ENCODE assay signal across 16 mouse cellular contexts in genomic region chr2:93320267-93320666, GRCm38 (mm10). TPM values are rescaled to one million over a fixed set of nuclear protein-coding genes. Genes with fewer than 3 reads are reported as not detected.
DNase-seq lines count a peak whose midpoint lies in the region; ATAC-seq lines count a peak whose summit lies in the region.
"Had no signal": no experiment of that assay in that cellular context is flagged by ENCODE, and none has a peak within 500 bp of the region (broad histone marks: within the 10 kb centered on the region; RNA-seq: fewer than 3 reads in every experiment).

No protein-coding gene starts in this region.

- peaks cover 45% of the 10 kb centered on the region for H3K36me3 ChIP-seq in forebrain, embryonic 10.5 days (replicated peaks)
- 0 out of 2 replicates have a peak, but pooled peaks cover 4% of the 10 kb centered on the region for H3K36me3 ChIP-seq in forebrain, embryonic 14.5 days (ENCODE audit: control insufficient read depth, insufficient read depth, low read length)
- no peaks in the 10 kb centered on the region for H3K36me3 ChIP-seq in hindbrain, embryonic 11.5 days (ENCODE audit: control insufficient read depth, insufficient read depth, low read length)
- H3K36me3 ChIP-seq in hindbrain, embryonic 14.5 days (replicated peaks; ENCODE audit: control insufficient read depth, insufficient read depth) = no peaks in the 10 kb centered on the region
- H3K36me3 ChIP-seq in limb, embryonic 12.5 days = 0 out of 2 replicates have a peak, but pooled peaks cover 7% of the 10 kb centered on the region
- H3K36me3 ChIP-seq in kidney, embryonic 16.5 days (ENCODE audit: insufficient read depth, low read length) = peaks cover 5% of the 10 kb centered on the region; the same call in 1 of the 2 replicates

- no peak overlapping the region for H3K9ac ChIP-seq in forebrain, embryonic 14.5 days (ENCODE audit: low read length)
- H3K9ac ChIP-seq in hindbrain, embryonic 11.5 days (ENCODE audit: low read depth, low read length) = no peak overlapping the region
- no peak overlapping the region for H3K9ac ChIP-seq in hindbrain, embryonic 14.5 days
- H3K9ac ChIP-seq in limb, embryonic 12.5 days (replicated peaks) = no peak overlapping the region
- H3K9ac ChIP-seq in kidney, embryonic 16.5 days (replicated peaks; ENCODE audit: low read length) = no peak overlapping the region
- H3K9ac ChIP-seq: forebrain, postnatal 0 days; kidney, embryonic 15.5 days had no signal

- 87% methylated on average over 5 of the region's 5 CpGs for whole genome bisulfite sequencing in forebrain, embryonic 10.5 days
- whole genome bisulfite sequencing in forebrain, embryonic 14.5 days = 87% methylated on average over 5 of the region's 5 CpGs
- WGBS in hindbrain, embryonic 11.5 days = 82% methylated on average over 5 of the region's 5 CpGs
- 80% methylated on average over 5 of the region's 5 CpGs for WGBS in hindbrain, embryonic 14.5 days
- WGBS in limb, embryonic 12.5 days = 48% methylated on average over 5 of the region's 5 CpGs
- WGBS in kidney, embryonic 16.5 days = 63% methylated on average over 5 of the region's 5 CpGs

- H3K4me3 ChIP-seq in forebrain, embryonic 10.5 days = no peak overlapping the region
- H3K4me3 ChIP-seq in forebrain, embryonic 14.5 days (ENCODE audit: low read depth, low read length) = no peak overlapping the region
- H3K4me3 ChIP-seq in hindbrain, embryonic 11.5 days (ENCODE audit: low read depth, low read length) = no peak overlapping the region
- no peak overlapping the region for H3K4me3 ChIP-seq in hindbrain, embryonic 14.5 days (replicated peaks; ENCODE audit: low read length)
- no peak overlapping the region for H3K4me3 ChIP-seq in brown adipose tissue, adult 24 weeks (ENCODE audit: insufficient read depth, low read depth, low read length)
- no peak overlapping the region for H3K4me3 ChIP-seq in limb, embryonic 12.5 days (replicated peaks)
- H3K4me3 ChIP-seq in kidney, embryonic 16.5 days (ENCODE audit: low read length) = no peak overlapping the region
- H3K4me3 ChIP-seq: kidney, embryonic 15.5 days had no signal

- ATAC-seq in forebrain, embryonic 14.5 days = no peak
- ATAC-seq in hindbrain, embryonic 11.5 days (ENCODE audit: low FRiP score) = no peak
- ATAC-seq in hindbrain, embryonic 14.5 days (ENCODE audit: low FRiP score) = no peak
- no peak for ATAC-seq in limb, embryonic 12.5 days (ENCODE audit: insufficient number of reproducible peaks, insufficient read depth, low FRiP score, low TSS enrichment, low read depth)
- no peak for ATAC-seq in kidney, embryonic 16.5 days (ENCODE audit: low FRiP score, low TSS enrichment)
- ATAC-seq: CD4-positive, CD25-positive, alpha-beta regulatory T cell, adult 4 months; forebrain, postnatal 0 days; intestine, postnatal 0 days had no signal

- H3K4me2 ChIP-seq in forebrain, embryonic 14.5 days (ENCODE audit: low read length) = no peak overlapping the region
- H3K4me2 ChIP-seq in hindbrain, embryonic 11.5 days (replicated peaks; ENCODE audit: low read depth, low read length) = no peak overlapping the region
- no peak overlapping the region for H3K4me2 ChIP-seq in hindbrain, embryonic 14.5 days (replicated peaks)
- no peak overlapping the region for H3K4me2 ChIP-seq in limb, embryonic 12.5 days
- no peak overlapping the region for H3K4me2 ChIP-seq in kidney, embryonic 16.5 days (replicated peaks; ENCODE audit: low read depth, low read length)
- H3K4me2 ChIP-seq: heart, embryonic 11.5 days; kidney, embryonic 15.5 days had no signal

- H3K27me3 ChIP-seq in forebrain, embryonic 10.5 days (ENCODE audit: poor library complexity, severe bottlenecking) = no peaks in the 10 kb centered on the region
- no peaks in the 10 kb centered on the region for H3K27me3 ChIP-seq in forebrain, embryonic 14.5 days (replicated peaks; ENCODE audit: control insufficient read depth, insufficient read depth, low read length)
- H3K27me3 ChIP-seq in hindbrain, embryonic 11.5 days (ENCODE audit: control insufficient read depth, insufficient read depth, low read length) = no peaks in the 10 kb centered on the region
- no peaks in the 10 kb centered on the region for H3K27me3 ChIP-seq in hindbrain, embryonic 14.5 days (ENCODE audit: control insufficient read depth, insufficient read depth, low read length)
- no peaks in the 10 kb centered on the region for H3K27me3 ChIP-seq in limb, embryonic 12.5 days
- H3K27me3 ChIP-seq in kidney, embryonic 16.5 days (ENCODE audit: insufficient read depth, low read length) = no peaks in the 10 kb centered on the region
- H3K27me3 ChIP-seq: kidney, embryonic 15.5 days had no signal

- H3K9me3 ChIP-seq in forebrain, embryonic 10.5 days = no peaks in the 10 kb centered on the region; the same call in 1 of the 2 replicates
- H3K9me3 ChIP-seq in forebrain, embryonic 14.5 days (replicated peaks; ENCODE audit: control insufficient read depth, low read length) = no peaks in the 10 kb centered on the region
- H3K9me3 ChIP-seq in hindbrain, embryonic 11.5 days (ENCODE audit: control insufficient read depth, low read length) = no peaks in the 10 kb centered on the region
- H3K9me3 ChIP-seq in hindbrain, embryonic 14.5 days (ENCODE audit: control insufficient read depth, low read length) = no peaks in the 10 kb centered on the region
- no peaks in the 10 kb centered on the region for H3K9me3 ChIP-seq in limb, embryonic 12.5 days
- H3K9me3 ChIP-seq in kidney, embryonic 16.5 days (ENCODE audit: low read length) = no peaks in the 10 kb centered on the region
- H3K9me3 ChIP-seq: kidney, embryonic 15.5 days had no signal

- H3K4me1 ChIP-seq in forebrain, embryonic 10.5 days = peaks cover 79% of the 10 kb centered on the region
- peaks cover 7% of the 10 kb centered on the region; the same call in 1 of the 2 replicates for H3K4me1 ChIP-seq in forebrain, embryonic 14.5 days (ENCODE audit: control insufficient read depth, insufficient read depth, low read length)
- peaks cover 17% of the 10 kb centered on the region for H3K4me1 ChIP-seq in hindbrain, embryonic 11.5 days (replicated peaks; ENCODE audit: control insufficient read depth, insufficient read depth, low read length)
- peaks cover 51% of the 10 kb centered on the region for H3K4me1 ChIP-seq in hindbrain, embryonic 14.5 days (replicated peaks; ENCODE audit: control insufficient read depth, insufficient read depth, low read length)
- H3K4me1 ChIP-seq in brown adipose tissue, adult 24 weeks (ENCODE audit: control insufficient read depth, insufficient read depth, insufficient read length, low read length) = peaks cover 26% of the 10 kb centered on the region
- peaks cover 73% of the 10 kb centered on the region for H3K4me1 ChIP-seq in limb, embryonic 12.5 days (replicated peaks)
- H3K4me1 ChIP-seq in kidney, embryonic 16.5 days (ENCODE audit: insufficient read depth, low read length) = peaks cover 50% of the 10 kb centered on the region

- DNase-seq in forebrain, embryonic 10.5 days (ENCODE audit: extremely low spot score, low spot score) = no peak
- no peak for DNase-seq in forebrain, embryonic 14.5 days (ENCODE audit: low spot score)
- DNase-seq in hindbrain, embryonic 11.5 days (ENCODE audit: low spot score) = peak; percentile 0
- DNase-seq in hindbrain, embryonic 14.5 days (ENCODE audit: low spot score) = no peak
- DNase-seq: cerebellum, adult 18-20 months; cerebellum, postnatal 25 days; forebrain, postnatal 0 days; kidney, postnatal 4 days; lung, postnatal 4 days had no signal

- peak overlapping the region; percentile 63; the same call in 1 of the 2 replicates for H3K27ac ChIP-seq in forebrain, embryonic 10.5 days
- H3K27ac ChIP-seq in forebrain, embryonic 14.5 days (ENCODE audit: low read depth, low read length) = no peak overlapping the region
- H3K27ac ChIP-seq in hindbrain, embryonic 11.5 days (ENCODE audit: low read depth, low read length) = no peak overlapping the region
- H3K27ac ChIP-seq in hindbrain, embryonic 14.5 days = no peak overlapping the region
- H3K27ac ChIP-seq in brown adipose tissue, adult 24 weeks (replicated peaks; ENCODE audit: low read depth, low read length) = 0 out of 2 replicates have a peak overlapping the region, but pooled peaks have one; percentile 41
- H3K27ac ChIP-seq in limb, embryonic 12.5 days = peak overlapping the region; percentile 66; the same call in 1 of the 2 replicates
- no peak overlapping the region for H3K27ac ChIP-seq in kidney, embryonic 16.5 days (ENCODE audit: low read length)

RNA-seq across cellular contexts. Expression of gene Tspan18, which starts 14.0 kb away (rescaled TPM):
- 30.1 and 31.4 TPM in 2 replicates for polyA plus RNA-seq in forebrain, embryonic 10.5 days (2016; fragmentation: Nextera tagmentation; extraction: Ambion mirVana)
- 15.6 and 17.3 TPM in 2 replicates for polyA plus RNA-seq in forebrain, embryonic 14.5 days (2014; fragmentation: Nextera tagmentation; extraction: Ambion mirVana)
- polyA plus RNA-seq in hindbrain, embryonic 11.5 days (2014; fragmentation: Nextera tagmentation; extraction: Ambion mirVana) = 61.0 and 71.4 TPM in 2 replicates
- 28.6 and 31.3 TPM in 2 replicates for polyA plus RNA-seq in hindbrain, embryonic 14.5 days (2014; fragmentation: Nextera tagmentation; extraction: Ambion mirVana)
- polyA plus RNA-seq in brown adipose tissue, adult 24 weeks (2012; ENCODE audit: insufficient read depth, insufficient read length, missing spikeins) = 136 and 163 TPM in 2 replicates
- 16.4 and 16.9 TPM in 2 replicates for polyA plus RNA-seq in limb, embryonic 12.5 days (2016; fragmentation: Nextera tagmentation; extraction: Ambion mirVana)
- polyA plus RNA-seq in kidney, embryonic 16.5 days (2015; fragmentation: Nextera tagmentation; extraction: Ambion mirVana) = 35.0 and 47.0 TPM in 2 replicates

Comparison
In these comparisons a context has a peak if more than half of its experiments do, and no peak if none do; other contexts are left out.
1. H3K27ac ChIP-seq: peak in forebrain, embryonic 10.5 days (single experiment), brown adipose tissue, adult 24 weeks (single experiment) and limb, embryonic 12.5 days (single experiment); none in forebrain, embryonic 14.5 days (single experiment), hindbrain, embryonic 11.5 days (single experiment), hindbrain, embryonic 14.5 days (single experiment) and kidney, embryonic 16.5 days (single experiment).